Mouse (Mus musculus): Measurements from ENCODE around the gene Piwil4. TPM values are rescaled to one million over a fixed set of nuclear protein-coding genes. Genes with fewer than 3 reads are reported as not detected.
"Not testable (repeated sequence)": the region's sequence is repeated elsewhere in the genome, so short reads cannot be mapped to it uniquely, and the experiment has no call there.

Piwil4 gene
- total RNA-seq, 2 experiments from 2014 or later = not detected

DNA sequence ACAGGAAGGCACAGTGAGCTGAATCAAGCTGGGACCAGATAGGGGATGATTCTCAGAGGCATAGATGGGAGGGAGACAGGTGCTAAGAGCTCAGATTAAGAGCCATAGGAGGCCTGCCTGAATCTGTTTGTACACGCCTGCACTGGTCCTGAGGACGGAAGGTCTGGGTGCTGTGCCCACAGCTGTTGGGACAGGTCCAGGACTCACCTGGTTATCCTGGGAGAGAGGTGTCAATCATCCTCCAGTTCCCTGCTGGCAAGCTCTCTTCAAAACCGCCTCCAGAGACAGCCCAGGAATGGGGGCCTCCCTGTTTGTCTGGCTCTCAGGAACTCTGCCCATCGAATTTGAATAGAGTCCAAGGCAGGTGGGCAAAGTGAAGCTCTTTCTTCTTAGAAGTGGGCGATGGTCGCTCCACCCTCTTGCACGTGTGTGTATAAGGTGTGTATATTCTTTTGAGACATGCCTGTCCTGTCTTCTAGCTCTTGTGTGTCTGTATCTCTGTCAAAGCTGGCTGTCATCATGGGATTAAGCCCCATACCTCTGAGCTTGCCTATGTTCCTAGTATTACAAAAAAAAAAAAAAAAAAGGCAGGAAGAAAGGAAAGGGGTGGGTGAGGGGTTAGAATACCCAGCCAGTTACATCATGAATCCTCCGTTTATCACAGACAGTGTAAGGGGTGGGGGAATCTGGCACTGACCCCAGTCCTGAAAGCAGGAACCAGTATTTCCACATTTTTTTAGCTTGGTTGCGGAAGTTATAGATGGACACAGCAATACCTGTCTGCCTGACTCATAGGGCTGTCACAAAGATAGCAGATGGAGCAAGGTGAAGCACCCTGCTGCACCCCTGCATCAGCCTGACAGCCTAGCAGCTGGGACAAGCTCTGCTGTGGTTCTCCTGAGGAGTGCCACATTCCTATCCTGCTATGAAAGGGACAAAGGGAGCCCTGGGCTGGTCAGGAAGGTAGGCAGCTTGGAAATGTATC, 64.5 kb downstream of the Piwil4 start:
- no peak for DNase-seq (ENCODE audit: low spot score in 2 of 2)
- intact Hi-C loops (cut with DNase I) = no loop called here

DNA sequence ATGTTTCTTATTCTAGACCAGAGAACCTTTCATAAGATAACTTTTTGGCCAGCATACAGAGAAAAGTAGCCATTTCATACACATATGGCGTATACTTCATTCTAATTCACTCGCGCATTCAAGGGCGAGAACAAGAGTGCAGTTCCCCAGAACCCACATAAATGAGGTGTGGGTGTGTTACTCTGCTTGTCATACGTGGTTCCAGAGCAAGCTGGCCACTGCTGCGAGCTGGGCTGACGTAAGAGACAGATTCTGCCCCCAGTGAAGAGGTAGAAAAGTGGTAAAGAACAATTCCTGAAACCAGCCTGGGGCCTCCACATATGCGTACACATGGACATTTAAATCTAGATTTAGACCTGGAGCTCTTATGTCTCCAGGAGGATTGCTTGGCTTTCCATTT, 66.0 kb downstream of the Piwil4 start:
- DNase-seq (ENCODE audit: low spot score in 2 of 2) = peak in 1 of 2 experiments; percentile 28
- intact Hi-C loops (cut with DNase I) = no loop called here

DNA sequence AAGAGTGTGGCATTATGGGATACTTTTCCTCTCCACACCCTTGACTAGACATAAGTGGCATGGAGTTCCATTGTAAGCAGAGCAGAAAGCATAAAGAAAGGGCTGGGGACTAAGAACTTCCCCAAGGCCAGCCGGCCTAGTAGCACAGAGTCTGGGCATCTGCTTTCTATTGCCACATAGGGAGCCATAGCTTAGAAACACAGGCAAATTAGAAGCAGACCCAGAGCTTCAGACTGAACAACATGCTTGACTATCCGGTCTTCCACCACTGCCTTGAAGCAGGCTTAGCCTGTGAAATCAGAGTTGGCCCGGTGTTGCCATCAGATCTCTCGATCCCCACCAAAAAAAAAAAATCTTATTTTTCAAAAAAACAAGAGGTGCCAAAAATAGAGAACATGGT, 67.4 kb downstream of the Piwil4 start:
- intact Hi-C loops (cut with DNase I) = no loop called here
- DNase-seq (ENCODE audit: low spot score in 2 of 2) = no peak

DNA sequence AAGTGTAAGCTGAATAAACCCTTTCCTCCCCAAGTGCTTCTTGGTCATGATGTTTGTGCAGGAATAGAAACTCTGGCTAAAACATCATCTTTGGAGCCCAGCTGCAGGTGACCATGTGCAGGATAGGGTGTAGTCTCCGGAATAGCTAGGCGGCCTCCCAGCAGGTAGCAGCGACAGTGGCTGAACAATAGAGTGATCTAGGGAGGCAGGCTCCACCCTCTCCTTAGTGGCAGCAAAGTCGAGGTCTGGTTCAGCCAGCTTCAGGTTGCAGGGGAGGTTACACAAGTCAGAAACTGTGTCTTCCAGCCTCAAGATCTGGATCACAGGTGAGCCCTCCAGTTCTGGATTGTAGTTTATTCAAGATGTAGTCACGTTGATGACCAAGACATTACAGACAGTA, 68.6 kb downstream of the Piwil4 start:
- intact Hi-C loops (cut with DNase I); DNase-seq (ENCODE audit: low spot score in 2 of 2): not testable (repeated sequence)

DNA sequence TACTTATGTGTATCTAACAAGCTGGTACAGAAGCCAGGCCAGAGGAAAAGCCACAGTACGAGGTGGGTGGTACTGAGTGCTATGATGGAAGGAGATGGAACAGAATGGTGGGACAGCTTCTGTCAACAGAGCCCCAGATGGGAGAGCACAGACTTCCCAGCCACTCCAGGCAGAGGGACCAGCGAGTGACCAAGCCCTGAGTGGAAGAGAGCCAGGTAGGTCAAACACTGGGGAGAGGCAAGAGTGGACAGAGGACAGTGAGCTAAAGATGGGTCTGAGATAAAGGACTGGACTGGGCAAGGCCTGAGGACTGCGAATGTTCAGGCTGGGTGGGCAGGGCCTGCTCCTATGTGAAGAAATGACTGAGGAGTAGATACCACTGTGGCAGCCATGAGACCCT, 72.2 kb downstream of the Piwil4 start:
- DNase-seq (ENCODE audit: low spot score in 2 of 2) = no peak
- intact Hi-C loops (cut with DNase I) = no loop called here

DNA sequence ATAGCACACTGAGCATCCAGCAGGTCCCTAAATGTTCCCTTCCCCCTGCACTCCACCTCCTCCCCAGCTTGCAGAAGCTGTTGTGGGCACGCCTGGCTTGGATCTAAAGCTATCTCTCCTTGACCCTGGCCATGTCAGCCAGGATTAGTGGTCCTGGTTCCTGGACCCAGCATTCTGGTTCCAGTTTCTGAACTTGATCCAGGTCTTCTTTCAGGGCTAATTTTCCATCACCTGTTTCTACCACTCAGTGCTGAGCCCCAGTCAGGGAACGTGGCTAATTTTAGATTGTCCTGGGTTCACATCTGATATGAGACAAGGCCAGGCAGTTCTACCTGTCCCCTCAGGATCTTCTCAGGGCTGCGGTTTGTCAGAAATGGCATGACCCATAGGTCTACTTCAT, 74.5 kb downstream of the Piwil4 start:
- no peak for DNase-seq (ENCODE audit: low spot score in 2 of 2)
- intact Hi-C loops (cut with DNase I) = no loop called here

DNA sequence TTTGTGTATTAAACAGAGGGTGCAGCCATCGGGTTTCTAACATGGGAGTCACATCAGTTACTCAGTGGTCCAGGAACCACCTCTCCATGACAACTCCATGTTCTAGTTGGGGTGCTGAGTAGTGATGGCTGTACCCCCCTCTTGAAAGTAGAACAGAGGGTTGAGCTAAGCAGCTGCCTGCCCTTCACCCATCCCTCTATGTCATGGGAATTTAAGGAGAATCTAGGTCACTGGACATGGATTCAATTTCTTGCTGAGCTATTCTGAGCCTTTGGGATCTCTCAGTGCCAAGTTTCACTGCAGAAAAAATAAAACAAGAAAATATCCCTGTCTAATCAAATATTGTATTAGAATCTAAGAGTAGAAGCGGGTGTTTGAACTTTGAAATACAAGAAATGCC, 76.9 kb downstream of the Piwil4 start:
- intact Hi-C loops (cut with DNase I) = no loop called here
- no peak for DNase-seq (ENCODE audit: low spot score in 2 of 2)

DNA sequence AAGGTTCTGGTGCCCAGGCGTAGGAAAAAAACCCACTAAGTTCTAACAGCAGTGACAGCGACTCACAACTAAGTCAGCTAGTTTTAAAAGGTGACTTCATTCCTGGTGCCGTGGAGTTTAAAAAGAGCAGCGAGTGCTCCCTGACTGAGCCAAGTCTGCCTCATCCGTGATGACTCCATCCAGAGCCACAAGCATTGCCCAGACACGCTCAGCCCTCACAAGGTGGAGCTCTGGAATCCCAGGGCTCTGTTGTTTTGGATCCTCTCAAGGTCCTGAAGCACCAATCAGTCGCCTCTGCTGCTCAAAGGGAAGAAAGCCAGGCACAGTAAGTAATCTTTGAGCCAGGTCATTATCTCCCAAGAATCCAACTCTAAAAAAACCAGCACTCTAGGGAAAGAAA, 77.7 kb downstream of the Piwil4 start:
- intact Hi-C loops (cut with DNase I) = no loop called here
- no peak for DNase-seq (ENCODE audit: low spot score in 2 of 2)

DNA sequence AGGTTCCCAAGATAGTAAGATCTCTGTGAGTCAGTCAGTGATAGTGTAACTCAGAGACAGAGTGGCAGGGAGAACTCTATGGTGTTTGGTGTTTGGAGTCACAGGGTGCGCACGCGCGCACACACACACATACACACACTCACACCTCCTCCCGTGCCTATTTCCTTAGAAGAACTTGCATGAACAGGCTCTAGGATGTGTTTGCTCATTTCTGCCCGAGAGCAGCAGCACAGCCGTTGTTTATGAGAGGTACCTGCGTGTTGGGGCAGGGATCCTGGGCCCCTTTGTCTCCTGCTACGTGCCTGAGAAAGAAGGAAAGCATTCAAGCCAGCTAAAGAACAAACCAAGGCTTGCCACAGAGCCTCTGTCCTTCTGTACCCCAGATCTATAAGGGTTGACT, 78.4 kb downstream of the Piwil4 start:
- intact Hi-C loops (cut with DNase I) = no loop called here

DNA sequence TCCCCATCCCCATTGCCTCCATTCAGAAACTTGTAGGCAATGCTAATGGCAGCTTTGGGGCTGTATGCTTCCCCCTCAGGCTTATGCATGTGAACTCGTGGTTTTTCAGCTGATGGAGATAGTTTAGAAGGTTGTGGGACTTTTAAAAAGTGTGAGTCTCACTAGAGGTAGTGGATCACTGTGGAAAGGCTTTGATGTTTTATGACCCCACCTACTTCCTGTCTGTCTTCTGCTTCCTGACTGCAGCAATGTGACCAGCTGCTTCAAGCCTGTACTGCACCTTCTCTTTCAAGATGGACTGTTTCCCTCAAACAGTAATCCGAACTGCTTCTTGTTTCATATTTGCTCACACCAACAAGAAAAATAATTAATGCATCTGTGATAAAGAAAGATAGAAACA, 82.6 kb downstream of the Piwil4 start:
- DNase-seq (ENCODE audit: low spot score in 2 of 2) = no peak
- intact Hi-C loops (cut with DNase I) = no loop called here

More for the DNA sequence above, 78.4 kb downstream of the Piwil4 start:
- DNase-seq (ENCODE audit: low spot score in 2 of 2) = no peak

DNA sequence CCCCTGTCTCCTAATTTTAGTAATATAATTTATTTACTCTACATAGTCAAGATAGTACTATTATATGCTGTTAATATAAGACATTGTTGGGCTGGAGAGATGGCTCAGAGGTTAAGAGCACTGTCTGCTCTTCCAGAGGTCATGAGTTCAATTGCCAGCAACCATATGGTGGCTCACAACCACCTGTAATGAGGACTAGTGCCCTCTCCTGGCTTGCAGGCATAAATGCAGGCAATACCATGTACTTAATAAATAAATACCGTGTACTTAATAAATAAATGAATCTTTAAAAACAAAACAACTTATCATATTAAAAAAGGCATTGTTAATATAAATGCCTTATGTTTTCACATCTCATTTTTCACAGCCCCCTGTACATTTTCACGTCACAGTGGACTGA, 86.5 kb downstream of the Piwil4 start:
- intact Hi-C loops (cut with DNase I) = no loop called here
- no peak for DNase-seq (ENCODE audit: low spot score in 2 of 2)

DNA sequence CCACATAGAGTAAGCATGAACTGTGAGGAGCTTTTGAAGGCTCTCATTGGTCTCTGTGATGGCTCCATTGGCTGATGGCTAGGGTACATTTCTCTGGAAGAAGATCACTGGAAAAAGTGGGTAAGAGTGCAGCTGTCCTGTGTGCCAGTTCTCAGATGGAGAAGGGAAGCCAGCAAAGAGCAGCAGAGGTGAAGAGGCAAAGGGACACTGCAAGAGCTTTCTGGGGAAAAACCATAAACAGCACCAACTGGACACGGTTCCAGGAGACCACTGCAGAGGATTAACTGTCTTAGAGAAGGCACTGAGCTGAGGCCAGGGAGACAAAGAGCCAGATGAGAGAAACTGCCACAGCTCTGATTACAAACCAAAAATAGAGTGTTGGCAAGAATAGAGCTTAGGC, 87.8 kb downstream of the Piwil4 start:
- intact Hi-C loops (cut with DNase I) = no loop called here
- DNase-seq (ENCODE audit: low spot score in 2 of 2) = no peak

DNA sequence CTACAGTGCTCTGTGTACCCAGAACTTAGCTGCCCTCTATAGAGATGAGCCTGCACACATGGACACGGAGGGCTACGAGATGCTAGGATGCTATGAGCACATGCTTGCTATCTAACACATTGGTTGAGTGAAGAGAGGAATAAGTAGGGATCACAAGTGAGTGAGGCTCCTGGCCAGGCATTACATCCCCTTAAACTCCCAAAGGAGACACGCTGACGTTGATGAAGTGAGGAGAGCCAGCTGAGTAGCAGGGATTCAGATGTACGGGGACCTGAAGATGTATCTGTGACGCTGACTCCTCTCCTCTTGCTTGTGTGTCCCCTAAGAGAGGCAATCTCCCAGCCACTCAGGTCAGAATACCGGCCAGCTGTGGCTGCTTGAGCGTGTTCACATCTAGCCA, 92.7 kb downstream of the Piwil4 start:
- intact Hi-C loops (cut with DNase I) = no loop called here
- no peak for DNase-seq (ENCODE audit: low spot score in 2 of 2)

DNA sequence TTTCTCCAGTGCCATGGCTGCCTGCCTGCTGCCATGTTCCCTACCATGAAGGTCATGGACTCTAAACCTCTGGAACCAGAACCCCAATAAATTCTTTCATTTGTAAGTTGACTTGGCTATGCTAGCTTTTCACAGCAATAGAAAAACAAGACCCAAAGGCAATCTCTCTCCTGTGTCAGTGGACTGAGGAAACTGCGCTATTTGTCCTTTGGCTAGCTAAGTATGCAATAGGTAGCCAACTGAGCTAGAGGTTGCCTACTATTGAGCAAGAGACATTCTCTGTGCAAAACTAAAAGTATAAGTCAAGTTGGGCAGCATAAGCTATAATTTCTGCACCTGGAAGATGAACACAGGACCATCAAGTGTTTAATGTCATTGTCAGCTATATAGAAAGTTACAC, 93.9 kb downstream of the Piwil4 start:
- DNase-seq (ENCODE audit: low spot score in 2 of 2) = no peak
- intact Hi-C loops (cut with DNase I) = no loop called here

Other genes starting within 250 kb of the Piwil4 start
- 1 to 10 TPM; 2.3 to 2.4 TPM for gene Kdm4d, start 240.3 kb downstream of the Piwil4 start, total RNA-seq (2021)
- 10 to 100 TPM; 84.1 to 85.4 TPM for gene Cwc15, start 240.1 kb downstream of the Piwil4 start, total RNA-seq (2021)
- 10 to 100 TPM; 14.6 to 16.9 TPM for gene Amotl1, start 95.7 kb downstream of the Piwil4 start, total RNA-seq (2021)
- gene Fut4, start 11.7 kb upstream of the Piwil4 start, total RNA-seq (2021) = under 1 TPM; 0.16 to 0.20 TPM
- not detected for gene 1700012B09Rik, start 30.3 kb upstream of the Piwil4 start, total RNA-seq (2021)
- 10 to 100 TPM in 1 of 2 experiments, 1 to 10 TPM in 1; 9.2 to 18.3 TPM for gene Mre11a, start 43.9 kb upstream of the Piwil4 start, total RNA-seq (2021)
- gene Ankrd49, start 44.1 kb upstream of the Piwil4 start, total RNA-seq (2021) = 10 to 100 TPM; 11.5 to 12.2 TPM
- gene Gpr83, start 119.5 kb upstream of the Piwil4 start, total RNA-seq (2021) = 10 to 100 TPM; 21.7 to 27.3 TPM
- not detected for gene Izumo1r, start 163.2 kb upstream of the Piwil4 start, total RNA-seq (2021)